Mouse (Mus musculus): ENCODE data around the gene Dbh. TPM values are rescaled to one million over a fixed set of nuclear protein-coding genes. Genes with fewer than 3 reads are reported as not detected.
A peak's percentile ranks its signal among the peaks of the same experiment; 100 is the strongest.

The Dbh gene
- total RNA-seq, 2 experiments from 2014 or later, result 1.4 to 2.4 TPM

- intact Hi-C loops (cut with DNase I), result no loop called here
- DNase-seq, result no peak
Observed at GRCm38 (mm10) chr2:27161526-27161925, 3.5 kb upstream of the Dbh start.

- intact Hi-C loops (cut with DNase I), result no loop called here
- DNase-seq, result no peak
Observed at GRCm38 (mm10) chr2:27162656-27163055, 2.4 kb upstream of the Dbh start.

GRCm38 (mm10) chr2:27163851-27164250 lies 1.2 kb upstream of the Dbh start:
- no peak for DNase-seq
- intact Hi-C loops (cut with DNase I), result no loop called here

- intact Hi-C loops (cut with DNase I), result no loop called here
- no peak for DNase-seq
Observed at GRCm38 (mm10) chr2:27166074-27166473, 1.0 kb downstream of the Dbh start.

- intact Hi-C loops (cut with DNase I), result no loop called here
- no peak for DNase-seq
Observed at GRCm38 (mm10) chr2:27166999-27167398, 2.0 kb downstream of the Dbh start.

GRCm38 (mm10) chr2:27174242-27174641 lies 9.2 kb downstream of the Dbh start:
- no peak for DNase-seq
- intact Hi-C loops (cut with DNase I), result no loop called here

GRCm38 (mm10) chr2:27175696-27176267 lies 10.7 kb downstream of the Dbh start:
- intact Hi-C loops (cut with DNase I), result no loop called here
- peak; percentile 19 to 34 for DNase-seq

- intact Hi-C loops (cut with DNase I), result no loop called here
- DNase-seq, result no peak
Observed at GRCm38 (mm10) chr2:27179101-27179500, 14.1 kb downstream of the Dbh start.

- intact Hi-C loops (cut with DNase I), result loop anchor here (2.0 kb wide), 1 partner anchor 61 kb away; no protein-coding TSS in a partner anchor
- DNase-seq, result peak; percentile 21 to 31
Observed at GRCm38 (mm10) chr2:27181907-27182306, 16.9 kb downstream of the Dbh start.

- intact Hi-C loops (cut with DNase I), result loop anchor here (2.0 kb wide), 1 partner anchor 63 kb away; no protein-coding TSS in a partner anchor
Observed at GRCm38 (mm10) chr2:27183734-27184133, 18.7 kb downstream of the Dbh start.

GRCm38 (mm10) chr2:27187531-27187930 lies 22.5 kb downstream of the Dbh start:
- intact Hi-C loops (cut with DNase I), result no loop called here
- DNase-seq, result no peak

More at GRCm38 (mm10) chr2:27183734-27184133, 18.7 kb downstream of the Dbh start:
- DNase-seq, result no peak

- intact Hi-C loops (cut with DNase I), result no loop called here
- no peak for DNase-seq
Observed at GRCm38 (mm10) chr2:27189994-27190393, 25.0 kb downstream of the Dbh start.

GRCm38 (mm10) chr2:27198551-27199246 lies 33.7 kb downstream of the Dbh start:
- intact Hi-C loops (cut with DNase I), result no loop called here
- peak in 1 of 2 experiments; percentile 30 for DNase-seq

- no peak for DNase-seq
- intact Hi-C loops (cut with DNase I), result no loop called here
Observed at GRCm38 (mm10) chr2:27200586-27200985, 35.6 kb downstream of the Dbh start.

- DNase-seq, result peak; percentile 28 to 56
- intact Hi-C loops (cut with DNase I), result no loop called here
Observed at GRCm38 (mm10) chr2:27205666-27206065, 40.6 kb downstream of the Dbh start.

- DNase-seq, result peak; percentile 72 to 82
- intact Hi-C loops (cut with DNase I), result no loop called here
Observed at GRCm38 (mm10) chr2:27206128-27206797, 41.2 kb downstream of the Dbh start.

- peak; percentile 68 to 77 for DNase-seq
- intact Hi-C loops (cut with DNase I), result no loop called here
Observed at GRCm38 (mm10) chr2:27207126-27207525, 42.1 kb downstream of the Dbh start.

- no peak for DNase-seq
- intact Hi-C loops (cut with DNase I), result no loop called here
Observed at GRCm38 (mm10) chr2:27209370-27209769, 44.3 kb downstream of the Dbh start.

- DNase-seq, result peak; percentile 39 to 57
- intact Hi-C loops (cut with DNase I), result no loop called here
Observed at GRCm38 (mm10) chr2:27209816-27210215, 44.8 kb downstream of the Dbh start.

- intact Hi-C loops (cut with DNase I), result no loop called here
- DNase-seq, result peak; percentile 64 to 71
Observed at GRCm38 (mm10) chr2:27210255-27210654, 45.2 kb downstream of the Dbh start.

- no peak for DNase-seq
- intact Hi-C loops (cut with DNase I), result no loop called here
Observed at GRCm38 (mm10) chr2:27210676-27211210, 45.7 kb downstream of the Dbh start.

All from heart, postnatal 36 days (tissue).